ENCODE assay signal across 23 mouse cellular contexts in genomic region chr5:4657982-4658381, GRCm38 (mm10).
DNase-seq lines count a peak whose midpoint lies in the region; ATAC-seq and TF ChIP-seq lines count a peak whose summit lies in the region.
"Had no signal": no experiment of that assay in that cellular context is flagged by ENCODE, and none has a peak within 500 bp of the region (broad histone marks: within the 10 kb centered on the region; RNA-seq: fewer than 3 reads in every experiment).

No protein-coding gene starts in this region.

- TF ChIP-seq CTCF in lung, embryonic 14.5 days (IDR thresholded peaks at IDR 0.05; ENCODE audit: low read depth), result no peak
- TF ChIP-seq CTCF in lung, adult 2 months (IDR thresholded peaks at IDR 0.05; ENCODE audit: insufficient read depth, low read length), result no peak

- no peaks in the 10 kb centered on the region for H3K27me3 ChIP-seq in lung, embryonic 14.5 days (ENCODE audit: insufficient read depth, low read length)
- H3K27me3 ChIP-seq: embryonic facial prominence, embryonic 12.5 days; forebrain, embryonic 12.5 days; heart, embryonic 12.5 days; intestine, embryonic 15.5 days had no signal

- H3K27ac ChIP-seq in lung, embryonic 14.5 days (ENCODE audit: low read depth), result no peak overlapping the region
- H3K27ac ChIP-seq: embryonic facial prominence, embryonic 12.5 days; forebrain, embryonic 12.5 days; heart, adult 2 months; hindbrain, embryonic 10.5 days; hindbrain, embryonic 14.5 days; intestine, embryonic 15.5 days had no signal

- 0 out of 2 replicates have a peak, but pooled peaks cover 4% of the 10 kb centered on the region for H3K9me3 ChIP-seq in lung, embryonic 14.5 days (ENCODE audit: low read depth, low read length)
- H3K9me3 ChIP-seq: embryonic facial prominence, embryonic 12.5 days; G1E; intestine, embryonic 15.5 days had no signal

- H3K4me2 ChIP-seq in lung, embryonic 14.5 days, result no peak overlapping the region
- H3K4me2 ChIP-seq: embryonic facial prominence, embryonic 12.5 days; forebrain, embryonic 12.5 days; heart, embryonic 12.5 days; hindbrain, embryonic 14.5 days; intestine, embryonic 15.5 days had no signal

- H3K4me3 ChIP-seq in lung, embryonic 14.5 days (ENCODE audit: low read depth, low read length), result no peak overlapping the region
- no peak overlapping the region for H3K4me3 ChIP-seq in lung, adult 2 months (replicated peaks; ENCODE audit: extremely low read depth, low read depth, low read length)
- H3K4me3 ChIP-seq: embryonic facial prominence, embryonic 12.5 days; forebrain, embryonic 12.5 days; heart, adult 2 months; heart, embryonic 12.5 days; hindbrain, embryonic 10.5 days; intestine, embryonic 15.5 days had no signal

- no peaks in the 10 kb centered on the region for H3K36me3 ChIP-seq in lung, embryonic 14.5 days (ENCODE audit: insufficient read depth)
- H3K36me3 ChIP-seq: embryonic facial prominence, embryonic 12.5 days; forebrain, embryonic 12.5 days; G1E; heart, embryonic 12.5 days; hindbrain, embryonic 10.5 days; intestine, embryonic 15.5 days had no signal

- no peak overlapping the region for H3K9ac ChIP-seq in lung, embryonic 14.5 days
- H3K9ac ChIP-seq: embryonic facial prominence, embryonic 12.5 days; forebrain, embryonic 12.5 days; forebrain, postnatal 0 days; heart, embryonic 12.5 days; hindbrain, embryonic 14.5 days; intestine, embryonic 15.5 days had no signal

- ATAC-seq in lung, embryonic 14.5 days (ENCODE audit: insufficient read depth), result no peak
- ATAC-seq: CD4-positive, CD25-positive, alpha-beta regulatory T cell, adult 4 months; forebrain, postnatal 0 days; intestine, embryonic 15.5 days had no signal

- WGBS in lung, embryonic 14.5 days, result 22% methylated on average over 1 of the region's 1 CpGs
- WGBS in lung, adult 2 months, result 8% methylated on average over 1 of the region's 1 CpGs

- H3K4me1 ChIP-seq in lung, embryonic 14.5 days (ENCODE audit: insufficient read depth), result peaks cover 5% of the 10 kb centered on the region; the same call in 1 of the 2 replicates
- no peaks in the 10 kb centered on the region for H3K4me1 ChIP-seq in lung, adult 2 months (ENCODE audit: control insufficient read depth, insufficient read depth, low read length)

- intact Hi-C loops in left cerebral cortex, postnatal 4 days (cut with DNase I), result no loop called here

- TF ChIP-seq POLR2A in lung, adult 2 months (IDR thresholded peaks at IDR 0.05; ENCODE audit: borderline replicate concordance, extremely low read depth, low read depth, low read length), result no peak

- peak; percentile 41 for DNase-seq in lung, embryonic 14.5 days
- no peak for DNase-seq in lung, adult 2 months
- peak; percentile 2 for DNase-seq in right cerebral cortex, adult 18-20 months
- DNase-seq in right cerebral cortex, postnatal 14 days, result no peak
- peak; percentile 75 for DNase-seq in NIH3T3 (ENCODE audit: low read depth)
- DNase-seq in left cerebral cortex, postnatal 4 days, result no peak
- DNase-seq in spleen, postnatal 14 days (ENCODE audit: low spot score in 2 of 2), result no peak
- DNase-seq: adrenal gland, postnatal 25 days; B cell, adult 2 months; cerebellum, adult 18-20 months; cerebellum, postnatal 14 days; embryo, embryonic 11 days; forebrain, postnatal 0 days; gastrocnemius, postnatal 14 days; heart, adult 2 months had no signal

Comparison
In these comparisons a context has a peak if more than half of its experiments do, and no peak if none do; other contexts are left out.
1. DNase-seq: peak in lung, embryonic 14.5 days (single experiment), right cerebral cortex, adult 18-20 months (single experiment) and NIH3T3 (single experiment); none in lung, adult 2 months (single experiment), right cerebral cortex, postnatal 14 days (single experiment), left cerebral cortex, postnatal 4 days (single experiment) and spleen, postnatal 14 days (0 of 2).